Mouse (Mus musculus) retina, adult 2 months (tissue): ENCODE data around the gene Actg2.

Source experiments
- DNase-seq: peaks from one replicate; pipeline ENCODE4 v3.0.0-alpha.2; 2012; ENCODE audit warnings: low read depth, low spot score

Gene Actg2

GRCm38 (mm10) chr6:83479193-83479592 lies 56.9 kb downstream of the Actg2 start:
- no peak for DNase-seq

GRCm38 (mm10) chr6:83478628-83479027 lies 57.4 kb downstream of the Actg2 start:
- no peak for DNase-seq

GRCm38 (mm10) chr6:83478217-83478616 lies 57.8 kb downstream of the Actg2 start:
- no peak for DNase-seq

GRCm38 (mm10) chr6:83475431-83475830 lies 60.6 kb downstream of the Actg2 start:
- DNase-seq = no peak

- DNase-seq = no peak
Observed at GRCm38 (mm10) chr6:83473240-83473639, 62.8 kb downstream of the Actg2 start.

GRCm38 (mm10) chr6:83471739-83472138 lies 64.3 kb downstream of the Actg2 start:
- no peak for DNase-seq

- no peak for DNase-seq
Observed at GRCm38 (mm10) chr6:83464011-83464410, 72.1 kb downstream of the Actg2 start.
